Mouse (Mus musculus) ES-CJ7 (cell line): Measurements from ENCODE around the gene Decr2.
A peak's percentile ranks its signal among the peaks of the same experiment; 100 is the strongest.
"Not testable (repeated sequence)": the region's sequence is repeated elsewhere in the genome, so short reads cannot be mapped to it uniquely, and the experiment has no call there.

Experiments
- DNase-seq: peaks from one replicate; pipeline ENCODE4 v3.0.0; 2011; ENCODE audit warnings: low read depth, low spot score

Decr2 gene

GRCm38 (mm10) chr17:26089905-26090632, at the start of gene Decr2:
Decr2 (minus strand) TSS chr17:26090337.
- peak; percentile 96 for DNase-seq

- DNase-seq, result no peak
These were observed 48.8 kb upstream of the Decr2 start for GRCm38 (mm10) chr17:26138901-26139381.

- DNase-seq, result peak; percentile 99
These were observed 48.2 kb upstream of the Decr2 start, which contains the start of gene Axin1 for GRCm38 (mm10) chr17:26138239-26138836. Axin1 (plus strand) TSS chr17:26138688.

- DNase-seq, result no peak
These were observed 47.6 kb upstream of the Decr2 start for GRCm38 (mm10) chr17:26137751-26138130.

GRCm38 (mm10) chr17:26137106-26137750, 47.1 kb upstream of the Decr2 start:
- DNase-seq, result no peak

- no peak for DNase-seq
These were observed 42.0 kb upstream of the Decr2 start for GRCm38 (mm10) chr17:26131856-26132853.

- no peak for DNase-seq
These were observed 41.1 kb upstream of the Decr2 start for GRCm38 (mm10) chr17:26131062-26131732.

GRCm38 (mm10) chr17:26125226-26125625, 35.1 kb upstream of the Decr2 start:
- DNase-seq, result no peak

GRCm38 (mm10) chr17:26124560-26124959, 34.4 kb upstream of the Decr2 start:
- no peak for DNase-seq

- peak; percentile 98 for DNase-seq
These were observed 33.1 kb upstream of the Decr2 start, which contains the start of gene Mrpl28 for GRCm38 (mm10) chr17:26123267-26123684. Mrpl28 (plus strand) TSS chr17:26123500.

GRCm38 (mm10) chr17:26122431-26123140, 32.4 kb upstream of the Decr2 start:
- peak; percentile 38 for DNase-seq

GRCm38 (mm10) chr17:26119766-26120710, 29.9 kb upstream of the Decr2 start:
- peak; percentile 78 for DNase-seq

GRCm38 (mm10) chr17:26116503-26117258, 26.5 kb upstream of the Decr2 start:
- DNase-seq, result no peak

- no peak for DNase-seq
These were observed 25.9 kb upstream of the Decr2 start for GRCm38 (mm10) chr17:26115956-26116487.

GRCm38 (mm10) chr17:26115205-26115898, 25.2 kb upstream of the Decr2 start:
- no peak for DNase-seq

GRCm38 (mm10) chr17:26114461-26114860, 24.3 kb upstream of the Decr2 start:
- DNase-seq, result not testable (repeated sequence)

- peak; percentile 42 for DNase-seq
These were observed 23.9 kb upstream of the Decr2 start for GRCm38 (mm10) chr17:26114061-26114460.
